Mouse (Mus musculus) lung, postnatal 25 days (tissue): Measurements from ENCODE around the gene Cym.

Experiments
- DNase-seq: peaks from one replicate; pipeline ENCODE4 v3.0.0; 2022; ENCODE audit warnings: low spot score

Cym gene

GRCm38 (mm10) chr3:107223230-107223629 lies 1.7 kb upstream of the Cym start:
- DNase-seq: no peak

- no peak for DNase-seq
Observed at GRCm38 (mm10) chr3:107218572-107218971, 3.0 kb downstream of the Cym start.

- no peak for DNase-seq
Observed at GRCm38 (mm10) chr3:107217101-107217480, 4.4 kb downstream of the Cym start.

GRCm38 (mm10) chr3:107216400-107217100 lies 5.0 kb downstream of the Cym start:
- DNase-seq: no peak

GRCm38 (mm10) chr3:107214606-107215005 lies 6.9 kb downstream of the Cym start:
- DNase-seq: no peak

- peak; percentile 30 for DNase-seq
Observed at GRCm38 (mm10) chr3:107207625-107208253, 13.8 kb downstream of the Cym start.

GRCm38 (mm10) chr3:107206490-107207150 lies 14.9 kb downstream of the Cym start:
- no peak for DNase-seq

GRCm38 (mm10) chr3:107205994-107206393 lies 15.5 kb downstream of the Cym start:
- peak; percentile 61 for DNase-seq

- DNase-seq: no peak
Observed at GRCm38 (mm10) chr3:107205170-107205569, 16.4 kb downstream of the Cym start.

- no peak for DNase-seq
Observed at GRCm38 (mm10) chr3:107204413-107204812, 17.1 kb downstream of the Cym start.

GRCm38 (mm10) chr3:107201310-107202180 lies 20.0 kb downstream of the Cym start:
- DNase-seq: no peak

- DNase-seq: peak; percentile 6
Observed at GRCm38 (mm10) chr3:107188226-107188899, 33.2 kb downstream of the Cym start.

- DNase-seq: no peak
Observed at GRCm38 (mm10) chr3:107187022-107187421, 34.5 kb downstream of the Cym start.

- no peak for DNase-seq
Observed at GRCm38 (mm10) chr3:107185597-107185996, 35.9 kb downstream of the Cym start.

- no peak for DNase-seq
Observed at GRCm38 (mm10) chr3:107183178-107183577, 38.4 kb downstream of the Cym start.

GRCm38 (mm10) chr3:107182756-107183155 lies 38.8 kb downstream of the Cym start, which contains the start of gene Kcna10:
Gene Kcna10 (plus strand): TSS chr3:107183056.
- DNase-seq: no peak

GRCm38 (mm10) chr3:107180860-107181259 lies 40.7 kb downstream of the Cym start:
- no peak for DNase-seq

GRCm38 (mm10) chr3:107176501-107176900 lies 45.0 kb downstream of the Cym start:
- no peak for DNase-seq

GRCm38 (mm10) chr3:107175486-107175885 lies 46.0 kb downstream of the Cym start:
- DNase-seq: no peak

- DNase-seq: no peak
Observed at GRCm38 (mm10) chr3:107172556-107172955, 49.0 kb downstream of the Cym start.

GRCm38 (mm10) chr3:107171964-107172363 lies 49.6 kb downstream of the Cym start:
- no peak for DNase-seq

GRCm38 (mm10) chr3:107169552-107169951 lies 52.0 kb downstream of the Cym start:
- DNase-seq: no peak
